Mouse (Mus musculus) lung, postnatal 4 days (tissue): ENCODE measurements around the gene Plekhm1.
"Not testable (repeated sequence)": the region's sequence is repeated elsewhere in the genome, so short reads cannot be mapped to it uniquely, and the experiment has no call there.

Source experiments
- DNase-seq, 2 experiments: peaks; one replicate each; pipeline ENCODE4 v3.0.0; 2021

Plekhm1 gene

GRCm38 (mm10) chr11:103338119-103338518, 74.4 kb downstream of the Plekhm1 start:
- DNase-seq = no peak

GRCm38 (mm10) chr11:103337180-103337579, 75.3 kb downstream of the Plekhm1 start:
- no peak for DNase-seq

GRCm38 (mm10) chr11:103335561-103335960, 76.9 kb downstream of the Plekhm1 start:
- DNase-seq = peak in 1 of 2 experiments; percentile 62

GRCm38 (mm10) chr11:103334925-103335324, 77.6 kb downstream of the Plekhm1 start:
- no peak for DNase-seq

GRCm38 (mm10) chr11:103333719-103334398, 78.6 kb downstream of the Plekhm1 start:
- peak; percentile 52 to 54 for DNase-seq

- DNase-seq = no peak
Observed at GRCm38 (mm10) chr11:103332890-103333651, 79.4 kb downstream of the Plekhm1 start.

- DNase-seq = peak; percentile 80 to 92
Observed at GRCm38 (mm10) chr11:103332186-103332889, 80.1 kb downstream of the Plekhm1 start.

- DNase-seq = no peak
Observed at GRCm38 (mm10) chr11:103331502-103332185, 80.8 kb downstream of the Plekhm1 start.

- no peak for DNase-seq
Observed at GRCm38 (mm10) chr11:103330651-103331319, 81.7 kb downstream of the Plekhm1 start.

GRCm38 (mm10) chr11:103326950-103327349, 85.5 kb downstream of the Plekhm1 start:
- peak; percentile 61 to 85 for DNase-seq

GRCm38 (mm10) chr11:103325172-103325571, 87.3 kb downstream of the Plekhm1 start:
- peak; percentile 65 to 80 for DNase-seq

GRCm38 (mm10) chr11:103324723-103325122, 87.8 kb downstream of the Plekhm1 start:
- peak in 1 of 2 experiments; percentile 60 for DNase-seq

GRCm38 (mm10) chr11:103322832-103323231, 89.7 kb downstream of the Plekhm1 start:
- not testable (repeated sequence) for DNase-seq

GRCm38 (mm10) chr11:103320646-103321045, 91.8 kb downstream of the Plekhm1 start:
- DNase-seq = no peak

GRCm38 (mm10) chr11:103320196-103320595, 92.3 kb downstream of the Plekhm1 start:
- DNase-seq = no peak

GRCm38 (mm10) chr11:103318042-103318441, 94.4 kb downstream of the Plekhm1 start:
- DNase-seq = no peak

GRCm38 (mm10) chr11:103315379-103315778, 97.1 kb downstream of the Plekhm1 start:
- DNase-seq = no peak

GRCm38 (mm10) chr11:103314736-103315374, 97.6 kb downstream of the Plekhm1 start:
- DNase-seq = no peak
